Mouse (Mus musculus): Measurements from ENCODE around the gene Arl6ip1. TPM values are rescaled to one million over a fixed set of nuclear protein-coding genes. Genes with fewer than 3 reads are reported as not detected.
A peak's percentile ranks its signal among the peaks of the same experiment; 100 is the strongest.
"Not testable (repeated sequence)": the region's sequence is repeated elsewhere in the genome, so short reads cannot be mapped to it uniquely, and the experiment has no call there.

Gene Arl6ip1
- total RNA-seq (2021), result 100 to 1,000 TPM; 249 to 254 TPM

DNA sequence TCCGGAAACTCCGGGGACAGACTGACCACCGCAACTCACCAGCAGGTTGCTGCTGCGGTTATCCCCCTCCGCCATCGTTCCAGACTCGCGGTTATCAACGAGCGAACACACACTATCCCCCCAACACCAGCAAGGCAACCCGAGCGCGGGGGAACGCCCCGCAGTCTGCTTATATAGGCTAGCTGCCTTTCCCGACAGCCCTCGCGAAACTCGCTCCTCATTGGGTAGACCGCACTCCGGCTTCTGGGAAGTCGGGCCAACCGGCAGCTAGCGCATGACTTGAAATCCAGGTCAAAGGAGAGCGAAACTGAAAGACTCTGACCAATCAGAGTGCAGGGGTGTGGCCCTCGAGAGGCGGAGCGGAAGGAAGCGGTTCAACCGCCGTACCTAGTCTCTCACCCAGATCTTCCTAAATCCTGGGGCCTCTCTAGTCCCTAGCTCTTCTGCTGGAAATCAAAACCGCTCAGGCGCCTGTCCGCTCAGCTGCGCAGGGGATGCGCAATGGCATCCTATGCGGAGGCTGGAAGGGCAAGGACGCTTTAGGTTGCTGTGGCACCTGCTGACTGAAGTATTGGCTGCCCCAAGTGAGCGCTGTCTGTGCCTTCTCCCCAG, at the start of gene Arl6ip1:
Gene Arl6ip1 (minus strand): TSS at position 233 of the 612 bp plus-strand sequence.
- peak; percentile 96 for DNase-seq (ENCODE audit: low spot score in 2 of 2)
- intact Hi-C loops (cut with DNase I), result loop anchor here (10.0 kb wide), 1 partner anchor 165 kb away; no protein-coding TSS in a partner anchor

DNA sequence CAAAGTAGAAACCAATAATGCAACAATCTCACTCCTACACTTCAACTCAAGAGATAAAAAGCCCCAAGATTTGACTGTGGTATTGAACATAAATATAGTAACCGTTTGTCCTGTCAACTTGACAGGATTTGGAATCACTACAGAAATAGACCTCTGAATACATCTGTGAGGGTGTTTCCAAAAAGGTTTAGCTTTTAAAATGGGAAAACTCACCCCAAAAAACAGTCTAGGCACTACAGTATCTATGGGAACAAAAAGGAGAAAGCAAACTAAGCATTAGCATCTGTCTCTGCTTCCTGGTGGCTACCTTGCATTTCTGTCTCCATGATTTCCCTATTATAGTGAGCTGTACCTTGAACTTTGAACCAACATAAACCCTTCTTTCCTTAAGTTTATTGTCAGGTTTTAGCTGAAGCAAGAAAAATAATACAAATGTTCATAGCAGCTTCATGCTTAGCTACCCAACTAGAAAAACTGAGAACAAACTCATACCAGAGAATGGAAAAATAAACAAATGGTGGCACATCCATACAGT, 46.4 kb upstream of the Arl6ip1 start:
- intact Hi-C loops (cut with DNase I), result no loop called here
- DNase-seq (ENCODE audit: low spot score in 2 of 2), result no peak

DNA sequence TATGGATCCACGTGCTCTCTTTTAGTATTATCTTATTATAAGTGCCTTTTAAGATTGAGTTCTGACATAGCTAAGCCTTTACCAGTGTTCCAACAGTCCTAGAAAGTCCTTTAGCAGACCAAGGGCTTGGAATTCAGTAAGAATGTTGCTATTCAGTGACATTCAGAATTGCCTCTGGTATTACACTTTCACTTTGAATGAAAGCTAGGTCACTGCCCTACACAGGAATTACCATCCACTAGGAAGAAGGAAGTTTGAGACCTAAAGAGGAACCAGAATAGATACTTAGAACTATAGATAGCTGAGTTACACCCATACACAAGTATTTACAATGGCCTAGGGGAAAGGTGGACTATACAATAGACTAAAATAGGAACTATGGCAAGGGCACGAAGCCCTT, 40.7 kb upstream of the Arl6ip1 start:
- intact Hi-C loops (cut with DNase I), result not testable (repeated sequence)

DNA sequence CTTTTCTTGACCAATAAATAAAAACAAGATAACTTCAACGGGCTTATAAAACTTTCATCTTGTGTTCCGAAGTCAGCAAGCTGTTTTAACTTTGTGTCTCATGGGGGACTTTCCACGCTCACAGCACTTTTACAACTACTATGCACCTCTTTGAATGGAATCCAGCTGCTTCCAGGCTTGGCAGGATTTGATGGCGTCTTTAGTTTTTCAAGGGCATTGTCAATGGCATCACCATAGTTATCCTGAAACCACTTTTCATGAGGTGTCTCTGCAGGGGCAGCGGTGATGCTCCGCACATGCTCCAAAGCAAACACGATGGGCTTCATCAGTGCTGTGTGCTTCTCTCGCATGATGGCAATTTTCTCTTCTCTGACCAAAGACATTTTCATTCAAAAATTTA, 33.5 kb upstream of the Arl6ip1 start:
- intact Hi-C loops (cut with DNase I), result no loop called here
- no peak for DNase-seq (ENCODE audit: low spot score in 2 of 2)

More for the DNA sequence above, 40.7 kb upstream of the Arl6ip1 start:
- DNase-seq (ENCODE audit: low spot score in 2 of 2), result not testable (repeated sequence)

DNA sequence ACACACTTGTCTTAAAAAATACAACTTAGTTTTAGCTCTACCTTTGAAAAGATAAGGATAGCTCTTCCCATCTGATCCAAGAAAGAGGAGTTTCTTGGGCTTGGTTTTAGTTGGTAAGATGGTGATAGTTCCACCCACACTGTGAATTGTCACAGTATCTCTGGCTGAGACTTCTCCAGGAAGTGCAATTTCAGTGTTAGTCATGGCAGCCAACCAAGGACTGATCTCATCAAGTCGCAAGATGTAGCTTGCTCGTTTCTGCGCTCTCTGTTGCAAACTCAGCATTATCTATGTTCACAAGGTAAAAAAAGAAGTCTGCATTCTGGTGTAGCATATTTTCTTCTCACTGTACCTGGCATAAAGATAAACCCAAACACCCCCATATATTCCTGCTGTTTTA, 30.7 kb upstream of the Arl6ip1 start:
- peak; percentile 46 to 66 for DNase-seq (ENCODE audit: low spot score in 2 of 2)
- intact Hi-C loops (cut with DNase I), result no loop called here

DNA sequence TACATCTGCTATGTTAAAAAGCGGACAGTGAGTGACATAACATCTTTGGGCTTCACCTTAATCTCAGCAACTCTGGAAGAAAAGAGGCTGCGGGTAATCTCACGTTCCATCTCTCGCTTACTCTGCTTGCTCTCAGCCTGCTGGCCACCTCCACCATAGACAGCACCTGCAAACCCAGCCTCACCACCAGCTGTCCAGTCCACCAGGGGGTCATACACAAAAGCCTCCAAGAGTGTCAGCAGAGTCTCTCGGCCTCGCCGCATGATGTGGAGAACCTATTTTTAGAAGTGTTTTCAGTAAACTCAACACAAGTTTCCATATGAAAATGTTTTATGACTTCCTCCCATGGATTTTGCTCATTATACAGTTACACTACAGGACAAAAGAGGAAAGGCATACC, 27.0 kb upstream of the Arl6ip1 start:
- intact Hi-C loops (cut with DNase I), result no loop called here
- DNase-seq (ENCODE audit: low spot score in 2 of 2), result no peak

DNA sequence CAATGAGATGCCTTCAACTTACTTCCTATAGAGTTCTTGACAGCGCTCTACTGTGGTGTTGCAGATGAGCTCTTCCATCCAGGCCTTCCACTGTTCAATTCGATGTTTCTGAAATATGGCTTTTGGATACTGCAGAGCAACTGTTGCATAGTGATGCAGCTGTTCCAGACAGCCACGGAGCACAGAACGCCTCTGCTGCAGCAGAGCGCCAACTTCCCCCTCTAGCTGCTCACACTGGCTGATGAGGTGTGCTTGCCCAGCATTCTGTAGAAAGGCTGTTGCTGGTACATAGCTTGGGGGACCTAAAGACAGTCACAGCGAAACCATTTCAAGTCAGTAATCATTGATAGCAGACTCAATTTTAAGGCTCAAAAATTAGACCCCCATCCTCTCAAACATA, 24.7 kb upstream of the Arl6ip1 start:
- peak in 1 of 2 experiments; percentile 15 for DNase-seq (ENCODE audit: low spot score in 2 of 2)
- intact Hi-C loops (cut with DNase I), result no loop called here

DNA sequence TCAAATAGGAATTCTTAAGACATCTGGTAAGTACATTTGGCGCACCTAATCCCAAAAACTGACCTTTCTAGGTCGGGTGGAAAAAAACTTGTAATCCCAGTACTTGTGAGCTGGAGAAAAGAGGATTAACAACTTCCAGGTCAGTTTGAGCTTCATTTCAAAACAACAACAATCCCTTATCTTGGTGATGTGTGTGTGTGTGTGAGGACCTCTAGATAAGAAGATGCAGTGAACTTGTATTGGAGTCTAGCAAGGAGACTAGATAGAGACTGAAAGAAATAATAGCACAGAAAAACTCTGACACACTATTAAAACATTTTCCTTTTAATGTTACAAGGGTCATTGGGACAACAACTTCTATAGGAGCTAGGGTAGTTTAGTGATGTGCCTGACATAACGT, 14.1 kb upstream of the Arl6ip1 start:
- intact Hi-C loops (cut with DNase I), result no loop called here
- DNase-seq (ENCODE audit: low spot score in 2 of 2), result no peak

DNA sequence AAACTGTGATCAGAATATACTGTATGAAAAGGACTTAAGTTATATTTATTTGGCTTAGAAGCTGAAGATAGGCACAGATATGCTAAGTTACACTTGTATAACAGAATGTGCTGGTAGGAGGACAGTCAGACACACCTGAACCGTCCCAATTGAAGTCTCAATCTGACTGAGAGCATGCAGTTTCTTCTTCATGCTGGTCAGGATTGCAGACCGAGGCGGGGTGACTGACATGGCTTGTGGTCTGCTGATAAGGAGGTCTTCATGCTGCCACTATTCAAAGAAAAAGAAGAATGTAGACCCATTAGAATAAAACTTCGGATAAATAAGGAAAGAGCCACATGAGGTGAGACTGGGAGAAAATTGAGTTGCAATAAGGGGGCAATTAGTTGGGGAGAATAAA, 13.7 kb upstream of the Arl6ip1 start:
- DNase-seq (ENCODE audit: low spot score in 2 of 2), result no peak
- intact Hi-C loops (cut with DNase I), result no loop called here

DNA sequence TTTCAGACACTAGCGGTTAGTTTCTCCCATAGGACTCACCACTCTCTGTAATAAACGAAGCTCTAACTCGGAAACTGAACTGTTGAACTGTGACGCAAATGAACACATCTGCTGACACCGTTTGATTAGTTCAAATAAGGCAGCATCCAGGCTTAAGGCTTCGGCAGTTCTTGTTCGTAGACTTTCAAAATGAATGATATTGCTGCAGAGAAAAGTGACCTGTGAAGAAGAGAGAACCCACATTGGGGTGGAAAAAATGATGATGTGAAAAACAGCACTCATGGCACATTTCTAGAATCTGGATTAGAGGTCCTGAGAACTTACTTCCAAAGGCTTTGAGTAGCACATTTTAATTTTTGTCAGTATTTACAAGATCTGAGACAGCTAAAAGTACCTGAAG, 11.8 kb upstream of the Arl6ip1 start:
- DNase-seq (ENCODE audit: low spot score in 2 of 2), result no peak
- intact Hi-C loops (cut with DNase I), result no loop called here

DNA sequence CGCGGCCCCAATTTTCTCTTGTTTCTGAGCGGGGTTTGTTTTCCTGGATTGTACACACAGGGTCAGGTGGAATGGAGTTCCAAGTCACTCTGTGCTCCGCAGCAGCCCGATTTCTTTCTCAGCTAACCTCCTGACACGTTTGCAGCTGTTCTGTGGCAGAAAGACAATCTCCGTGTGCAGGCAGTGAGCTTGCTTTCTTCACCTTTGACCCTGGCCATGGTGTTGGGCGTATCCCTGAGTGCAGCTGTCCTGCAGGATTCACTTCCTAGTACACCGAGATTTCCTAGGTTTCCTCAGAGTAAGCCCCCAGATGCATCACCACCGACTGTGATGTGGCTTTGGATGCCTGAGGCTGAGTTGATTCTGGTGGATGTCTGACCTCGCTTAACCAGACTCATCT, 5.7 kb upstream of the Arl6ip1 start:
- no peak for DNase-seq (ENCODE audit: low spot score in 2 of 2)
- intact Hi-C loops (cut with DNase I), result loop anchor here (10.0 kb wide), 1 partner anchor 160 kb away; no protein-coding TSS in a partner anchor

DNA sequence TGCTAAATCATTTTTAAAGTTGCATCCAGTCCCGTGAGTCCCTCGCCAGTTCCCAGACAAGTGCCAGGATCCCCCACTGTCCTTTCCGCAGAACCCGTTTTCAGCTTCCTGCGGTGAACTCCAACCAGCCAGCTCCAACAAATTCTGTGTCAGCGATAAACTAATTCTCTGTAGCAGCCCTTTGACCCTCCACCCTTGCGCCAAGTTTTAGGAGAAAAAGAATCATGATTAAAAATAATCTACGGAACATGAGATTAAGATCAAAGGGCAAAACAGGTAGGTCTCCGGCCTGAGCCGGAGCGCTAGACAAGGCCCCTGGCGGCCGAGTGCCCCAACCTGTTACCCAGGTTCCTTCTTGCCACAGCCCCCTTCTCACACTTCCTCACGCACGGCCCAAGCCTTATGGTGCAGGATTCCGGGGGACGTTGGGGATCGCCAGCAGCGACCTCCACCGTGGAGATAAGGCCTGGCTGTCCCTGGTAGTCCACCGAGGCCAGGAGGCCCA, 485 bp downstream of the Arl6ip1 start:
- no peak for DNase-seq (ENCODE audit: low spot score in 2 of 2)
- intact Hi-C loops (cut with DNase I), result no loop called here

DNA sequence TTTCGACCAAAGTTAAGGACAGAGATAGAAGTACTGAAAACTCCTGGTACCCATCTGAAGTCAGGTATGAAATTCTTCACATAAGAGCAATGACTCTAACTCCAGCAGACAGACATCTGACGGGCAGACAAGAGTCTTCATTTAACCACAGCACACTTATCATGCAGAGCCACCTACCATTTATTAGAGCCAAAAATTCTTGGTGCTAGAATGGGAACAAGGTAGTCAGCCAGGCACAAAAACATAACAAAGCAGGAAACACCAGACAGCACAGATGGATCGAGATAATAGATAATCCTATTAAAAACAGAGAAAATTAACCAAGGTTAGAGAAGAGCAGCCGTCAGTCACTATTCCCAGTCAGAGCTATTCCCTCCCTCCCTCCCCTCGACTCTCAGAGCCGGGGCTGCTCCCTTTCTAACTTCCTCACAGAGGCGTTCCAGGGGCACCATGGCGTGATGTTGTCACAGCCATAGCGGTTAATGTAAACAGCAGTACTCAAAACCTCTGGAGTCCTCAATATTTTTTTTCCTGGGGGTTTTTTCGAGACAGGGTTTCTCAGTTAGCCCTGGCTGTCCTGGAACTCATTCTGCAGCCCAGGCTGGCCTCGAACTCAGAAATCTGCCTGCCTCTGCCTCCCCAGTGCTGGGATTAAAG, 3.1 kb downstream of the Arl6ip1 start:
- intact Hi-C loops (cut with DNase I), result no loop called here

DNA sequence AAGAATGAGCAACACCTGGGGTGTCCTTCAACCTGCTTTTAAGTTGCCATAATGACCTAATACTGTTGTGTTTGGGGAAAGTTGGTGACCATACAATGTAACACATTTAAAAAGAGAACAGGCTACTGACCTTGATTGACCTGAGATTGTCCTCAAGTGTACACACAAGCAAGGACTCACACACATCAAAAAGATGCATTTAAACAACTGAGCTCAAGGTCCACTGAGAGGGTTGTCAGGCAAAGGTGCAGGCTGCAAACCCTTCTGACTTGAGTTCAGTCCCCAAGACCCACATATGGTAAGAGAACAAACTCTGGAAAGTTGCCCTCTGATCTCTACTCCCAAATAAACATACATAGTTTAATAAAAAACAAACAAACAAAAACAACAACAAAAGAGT, 3.7 kb downstream of the Arl6ip1 start:
- no peak for DNase-seq (ENCODE audit: low spot score in 2 of 2)
- intact Hi-C loops (cut with DNase I), result no loop called here

More for the DNA sequence above, 3.1 kb downstream of the Arl6ip1 start:
- DNase-seq (ENCODE audit: low spot score in 2 of 2), result no peak

DNA sequence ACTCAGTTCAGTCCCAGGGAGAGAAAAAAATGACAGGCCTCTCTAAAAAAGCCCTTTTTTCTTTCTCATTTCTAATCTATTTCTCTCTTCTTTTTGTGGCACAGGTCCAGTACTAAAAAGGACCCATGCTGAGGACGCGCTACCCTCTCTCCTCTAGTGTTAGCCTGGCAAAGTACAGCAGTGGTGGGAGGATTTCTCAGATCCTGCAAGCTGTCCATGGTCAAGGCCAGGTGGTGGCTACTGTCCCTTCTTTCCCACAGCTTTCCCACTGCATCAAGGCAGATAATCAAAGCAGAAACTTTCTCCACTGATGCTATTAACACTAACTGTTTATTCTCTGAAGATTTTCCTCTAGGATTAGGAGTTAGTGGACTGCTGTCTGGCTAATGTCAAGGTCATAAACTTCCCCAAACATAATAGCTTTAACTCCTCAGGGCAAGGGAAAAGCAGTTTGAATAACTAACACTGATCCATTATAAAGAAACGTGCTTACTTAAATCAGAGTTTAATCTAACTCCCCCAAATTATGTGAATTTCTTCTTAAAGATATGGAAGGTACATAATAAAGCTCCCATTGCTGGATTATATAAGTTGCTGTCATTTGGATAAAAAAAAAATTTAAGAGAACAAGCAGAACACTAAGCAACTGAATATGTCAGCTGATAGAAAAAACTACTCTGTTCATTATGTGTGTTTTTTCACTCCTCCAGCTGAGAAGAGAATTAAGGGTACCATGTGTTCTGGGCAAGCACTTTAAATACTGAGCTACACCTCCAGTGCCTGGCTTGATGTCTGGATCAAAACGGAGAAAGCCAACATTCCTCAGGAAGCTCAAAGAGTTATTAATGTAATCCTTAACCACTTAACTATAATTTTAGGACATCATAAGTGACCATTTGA, 5.7 kb downstream of the Arl6ip1 start:
- intact Hi-C loops (cut with DNase I), result no loop called here
- no peak for DNase-seq (ENCODE audit: low spot score in 2 of 2)

DNA sequence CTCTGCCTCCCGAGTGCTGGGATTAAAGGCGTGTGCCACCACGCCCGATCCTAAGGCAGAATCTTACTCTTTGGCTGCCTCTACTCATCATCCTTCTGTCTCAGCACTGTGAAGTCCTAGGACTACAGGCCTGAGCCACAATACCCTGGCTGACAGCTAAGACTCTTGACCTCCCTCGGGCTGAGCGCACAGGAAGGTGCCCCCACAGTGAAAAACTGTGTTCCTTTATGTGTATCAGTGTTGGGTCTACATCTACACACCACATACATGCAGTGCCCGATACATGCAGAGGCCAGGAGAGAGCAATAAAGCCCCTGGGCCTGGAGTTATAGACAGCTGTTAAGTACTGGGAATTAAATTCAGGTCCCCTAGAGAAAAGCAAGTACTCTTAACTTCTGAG, 7.2 kb downstream of the Arl6ip1 start:
- intact Hi-C loops (cut with DNase I), result no loop called here

DNA sequence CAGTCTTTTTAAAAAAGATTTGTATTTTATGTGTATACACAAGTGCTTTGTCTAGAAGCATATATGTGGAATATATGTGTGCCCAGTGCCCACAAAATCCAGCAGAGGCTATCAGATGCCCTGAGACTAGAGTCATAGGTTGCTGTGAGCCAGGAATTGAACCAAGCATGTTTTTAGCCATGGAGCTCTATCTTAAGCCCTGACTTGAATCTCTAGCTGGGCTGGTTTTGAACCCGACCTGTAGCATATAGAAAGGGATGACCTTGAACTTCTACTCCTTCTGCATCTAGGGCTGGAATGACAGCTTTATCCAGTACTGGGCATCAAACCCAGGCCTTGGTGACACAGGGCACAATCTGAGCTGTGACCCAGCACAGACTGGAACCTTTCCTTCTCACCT, 8.8 kb downstream of the Arl6ip1 start:
- intact Hi-C loops (cut with DNase I), result no loop called here
- no peak for DNase-seq (ENCODE audit: low spot score in 2 of 2)

More for the DNA sequence above, 7.2 kb downstream of the Arl6ip1 start:
- DNase-seq (ENCODE audit: low spot score in 2 of 2), result no peak

DNA sequence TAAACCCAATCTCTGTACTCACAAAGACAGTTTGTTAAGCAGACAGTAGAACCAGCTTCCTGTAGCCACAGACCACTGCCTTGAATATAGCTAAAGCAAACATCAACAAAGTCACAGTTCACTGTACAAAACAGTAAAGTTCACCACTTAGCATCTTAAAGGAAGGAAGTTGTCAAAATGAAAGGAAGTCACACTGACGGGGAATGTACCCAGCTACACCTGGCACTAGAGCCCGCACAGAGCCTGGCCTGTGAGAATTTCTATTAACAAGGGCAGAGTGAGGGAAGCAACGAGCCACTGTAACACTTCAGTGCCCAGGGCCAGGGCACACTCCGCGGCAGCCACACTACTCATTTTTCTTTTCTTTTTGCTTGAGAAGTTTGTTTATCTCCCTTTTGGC, 9.5 kb downstream of the Arl6ip1 start:
- DNase-seq (ENCODE audit: low spot score in 2 of 2), result no peak
- intact Hi-C loops (cut with DNase I), result no loop called here

DNA sequence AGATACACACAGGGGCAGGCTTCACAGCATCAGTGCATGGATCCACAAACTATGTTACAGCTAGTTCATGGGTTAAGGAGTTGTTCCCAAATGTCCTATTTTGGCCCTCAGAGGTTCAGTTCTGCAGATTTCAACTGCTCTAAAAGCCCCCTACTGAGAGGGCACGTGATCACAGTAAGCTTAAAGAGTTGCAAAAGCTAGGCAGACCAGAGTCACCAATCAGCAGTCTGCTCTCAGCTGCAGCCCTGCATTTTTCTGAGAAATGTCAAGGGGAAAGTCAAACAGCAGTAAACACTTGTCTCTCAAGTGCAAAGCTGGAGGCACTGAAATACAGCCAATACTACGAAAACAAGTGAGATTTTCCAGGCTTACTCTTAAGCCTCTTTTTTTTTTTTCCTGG, 10.3 kb downstream of the Arl6ip1 start:
- DNase-seq (ENCODE audit: low spot score in 2 of 2), result no peak
- intact Hi-C loops (cut with DNase I), result no loop called here

DNA sequence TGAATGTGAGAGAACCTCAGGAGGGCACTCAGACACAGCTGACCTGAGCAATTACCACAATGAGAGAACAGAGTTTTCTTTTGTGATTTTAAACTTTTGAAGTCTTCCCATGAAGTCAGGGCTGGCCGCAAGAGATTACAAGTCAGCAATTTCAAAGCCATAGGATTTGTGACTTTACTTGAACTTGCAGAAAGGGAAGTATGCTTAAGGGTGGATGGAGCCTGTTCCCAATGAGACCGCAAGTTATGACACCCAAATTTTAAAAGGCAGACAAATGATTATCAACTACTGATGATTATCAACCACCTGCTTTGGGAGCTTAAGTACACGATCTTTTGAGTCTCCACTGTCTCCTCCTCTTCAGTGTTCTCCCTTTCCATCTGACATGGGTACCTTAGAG, 11.0 kb downstream of the Arl6ip1 start:
- DNase-seq (ENCODE audit: low spot score in 2 of 2), result no peak
- intact Hi-C loops (cut with DNase I), result no loop called here
